Mouse (Mus musculus): ENCODE results near the gene Tti1. TPM values are rescaled to one million over a fixed set of nuclear protein-coding genes. Genes with fewer than 3 reads are reported as not detected.

Gene Tti1
- polyA plus RNA-seq, 1 experiment from 2014 or later, result 17.5 TPM

- Histone ChIP-seq H3K4me2 (ENCODE audit: low read length) (no peak overlapping the region), H3K9me3 (replicated peaks; ENCODE audit: control insufficient read depth, low read length) (no peaks in the 10 kb centered on the region), H3K9ac (ENCODE audit: low read length) (no peak overlapping the region), H3K27ac (ENCODE audit: low read depth, low read length) (no peak overlapping the region), H3K4me3 (ENCODE audit: low read depth, low read length) (no peak overlapping the region), H3K27me3 (replicated peaks; ENCODE audit: control insufficient read depth, insufficient read depth, low read length) (0 out of 2 replicates have a peak, but pooled peaks cover 2% of the 10 kb centered on the region), H3K4me1 (ENCODE audit: control insufficient read depth, insufficient read depth, low read length) (peaks cover 16% of the 10 kb centered on the region), H3K36me3 (ENCODE audit: control insufficient read depth, insufficient read depth, low read length) (peaks cover 14% of the 10 kb centered on the region)
- ATAC-seq (no peak), DNase-seq (ENCODE audit: low spot score) (no peak)
- WGBS, result 60% methylated on average over 5 of the region's 5 CpGs
Measured at GRCm38 (mm10) chr2:157979241-157979640, 49.0 kb downstream of the Tti1 start.

- Histone ChIP-seq H3K9ac (ENCODE audit: low read length) (peak overlapping the region; percentile 45), H3K4me1 (ENCODE audit: control insufficient read depth, insufficient read depth, low read length) (peaks cover 18% of the 10 kb centered on the region), H3K4me3 (ENCODE audit: low read depth, low read length) (no peak overlapping the region), H3K27ac (ENCODE audit: low read depth, low read length) (peak overlapping the region; percentile 75), H3K9me3 (replicated peaks; ENCODE audit: control insufficient read depth, low read length) (no peaks in the 10 kb centered on the region), H3K27me3 (replicated peaks; ENCODE audit: control insufficient read depth, insufficient read depth, low read length) (peaks cover 9% of the 10 kb centered on the region; the same call in 1 of the 2 replicates), H3K4me2 (ENCODE audit: low read length) (peak overlapping the region; percentile 36), H3K36me3 (ENCODE audit: control insufficient read depth, insufficient read depth, low read length) (no peaks in the 10 kb centered on the region)
- ATAC-seq (no peak), DNase-seq (ENCODE audit: low spot score) (peak; percentile 27)
- 11% methylated on average over 7 of the region's 7 CpGs for WGBS
Measured at GRCm38 (mm10) chr2:157975595-157975994, 52.6 kb downstream of the Tti1 start.

- H3K36me3 ChIP-seq (ENCODE audit: control insufficient read depth, insufficient read depth, low read length), result no peaks in the 10 kb centered on the region
- H3K9me3 ChIP-seq (replicated peaks; ENCODE audit: control insufficient read depth, low read length), result no peaks in the 10 kb centered on the region
- ATAC-seq (peak; percentile 72), DNase-seq (ENCODE audit: low spot score) (peak; percentile 64)
- peaks cover 9% of the 10 kb centered on the region; the same call in 1 of the 2 replicates for H3K27me3 ChIP-seq (replicated peaks; ENCODE audit: control insufficient read depth, insufficient read depth, low read length)
- no peak overlapping the region for H3K4me3 ChIP-seq (ENCODE audit: low read depth, low read length)
- peak overlapping the region; percentile 36 for H3K4me2 ChIP-seq (ENCODE audit: low read length)
- 3% methylated on average over 23 of the region's 23 CpGs for WGBS
- peaks cover 21% of the 10 kb centered on the region for H3K4me1 ChIP-seq (ENCODE audit: control insufficient read depth, insufficient read depth, low read length)
- H3K9ac ChIP-seq (ENCODE audit: low read length), result peak overlapping the region; percentile 45
- peak overlapping the region; percentile 75 for H3K27ac ChIP-seq (ENCODE audit: low read depth, low read length)
Measured at GRCm38 (mm10) chr2:157974604-157975501, 53.4 kb downstream of the Tti1 start.

GRCm38 (mm10) chr2:157970669-157971068 is 57.6 kb downstream of the Tti1 start:
- no peaks in the 10 kb centered on the region for H3K9me3 ChIP-seq (replicated peaks; ENCODE audit: control insufficient read depth, low read length)
- ATAC-seq (no peak), DNase-seq (ENCODE audit: low spot score) (peak; percentile 59)
- no peak overlapping the region for H3K27ac ChIP-seq (ENCODE audit: low read depth, low read length)
- peaks cover 19% of the 10 kb centered on the region for H3K4me1 ChIP-seq (ENCODE audit: control insufficient read depth, insufficient read depth, low read length)
- no peak overlapping the region for H3K9ac ChIP-seq (ENCODE audit: low read length)
- H3K36me3 ChIP-seq (ENCODE audit: control insufficient read depth, insufficient read depth, low read length), result no peaks in the 10 kb centered on the region
- H3K27me3 ChIP-seq (replicated peaks; ENCODE audit: control insufficient read depth, insufficient read depth, low read length), result peaks cover 20% of the 10 kb centered on the region
- 7% methylated on average over 3 of the region's 3 CpGs for WGBS
- no peak overlapping the region for H3K4me2 ChIP-seq (ENCODE audit: low read length)
- no peak overlapping the region for H3K4me3 ChIP-seq (ENCODE audit: low read depth, low read length)

- no peaks in the 10 kb centered on the region for H3K36me3 ChIP-seq (ENCODE audit: control insufficient read depth, insufficient read depth, low read length)
- peaks cover 20% of the 10 kb centered on the region for H3K27me3 ChIP-seq (replicated peaks; ENCODE audit: control insufficient read depth, insufficient read depth, low read length)
- peaks cover 14% of the 10 kb centered on the region for H3K4me1 ChIP-seq (ENCODE audit: control insufficient read depth, insufficient read depth, low read length)
- H3K9ac ChIP-seq (ENCODE audit: low read length), result no peak overlapping the region
- no peak overlapping the region for H3K27ac ChIP-seq (ENCODE audit: low read depth, low read length)
- no peak overlapping the region for H3K4me3 ChIP-seq (ENCODE audit: low read depth, low read length)
- H3K4me2 ChIP-seq (ENCODE audit: low read length), result no peak overlapping the region
- DNase-seq (ENCODE audit: low spot score) (peak; percentile 53), ATAC-seq (peak; percentile 37; the same call in 1 of the 2 replicates)
- 44% methylated on average over 6 of the region's 6 CpGs for WGBS
- no peaks in the 10 kb centered on the region for H3K9me3 ChIP-seq (replicated peaks; ENCODE audit: control insufficient read depth, low read length)
Measured at GRCm38 (mm10) chr2:157970124-157970523, 58.1 kb downstream of the Tti1 start.

- H3K27me3 ChIP-seq (replicated peaks; ENCODE audit: control insufficient read depth, insufficient read depth, low read length), result peaks cover 11% of the 10 kb centered on the region; the same call in 1 of the 2 replicates
- H3K4me1 ChIP-seq (ENCODE audit: control insufficient read depth, insufficient read depth, low read length), result peaks cover 5% of the 10 kb centered on the region; the same call in 1 of the 2 replicates
- WGBS, result 17% methylated on average over 3 of the region's 3 CpGs
- no peak overlapping the region for H3K9ac ChIP-seq (ENCODE audit: low read length)
- no peak overlapping the region for H3K27ac ChIP-seq (ENCODE audit: low read depth, low read length)
- no peak overlapping the region for H3K4me3 ChIP-seq (ENCODE audit: low read depth, low read length)
- ATAC-seq (no peak), DNase-seq (ENCODE audit: low spot score) (peak; percentile 55)
- no peak overlapping the region for H3K4me2 ChIP-seq (ENCODE audit: low read length)
- H3K36me3 ChIP-seq (ENCODE audit: control insufficient read depth, insufficient read depth, low read length), result no peaks in the 10 kb centered on the region
- H3K9me3 ChIP-seq (replicated peaks; ENCODE audit: control insufficient read depth, low read length), result no peaks in the 10 kb centered on the region
Measured at GRCm38 (mm10) chr2:157967856-157968255, 60.4 kb downstream of the Tti1 start.

- Histone ChIP-seq H3K4me3 (ENCODE audit: low read depth, low read length) (no peak overlapping the region), H3K9me3 (replicated peaks; ENCODE audit: control insufficient read depth, low read length) (no peaks in the 10 kb centered on the region), H3K4me1 (ENCODE audit: control insufficient read depth, insufficient read depth, low read length) (peaks cover 6% of the 10 kb centered on the region), H3K9ac (ENCODE audit: low read length) (no peak overlapping the region), H3K27me3 (replicated peaks; ENCODE audit: control insufficient read depth, insufficient read depth, low read length) (0 out of 2 replicates have a peak, but pooled peaks cover 6% of the 10 kb centered on the region), H3K4me2 (ENCODE audit: low read length) (no peak overlapping the region), H3K27ac (ENCODE audit: low read depth, low read length) (no peak overlapping the region), H3K36me3 (ENCODE audit: control insufficient read depth, insufficient read depth, low read length) (no peaks in the 10 kb centered on the region)
- ATAC-seq (peak; percentile 44; the same call in 1 of the 2 replicates), DNase-seq (ENCODE audit: low spot score) (peak; percentile 29)
- 3% methylated on average over 2 of the region's 2 CpGs for WGBS
Measured at GRCm38 (mm10) chr2:157957707-157958108, 70.5 kb downstream of the Tti1 start.

- Histone ChIP-seq H3K36me3 (ENCODE audit: control insufficient read depth, insufficient read depth, low read length) (no peaks in the 10 kb centered on the region), H3K9ac (ENCODE audit: low read length) (no peak overlapping the region), H3K9me3 (replicated peaks; ENCODE audit: control insufficient read depth, low read length) (no peaks in the 10 kb centered on the region), H3K27ac (ENCODE audit: low read depth, low read length) (peak overlapping the region; percentile 36; the same call in 1 of the 2 replicates), H3K4me3 (ENCODE audit: low read depth, low read length) (no peak overlapping the region), H3K4me2 (ENCODE audit: low read length) (no peak overlapping the region), H3K4me1 (ENCODE audit: control insufficient read depth, insufficient read depth, low read length) (peaks cover 6% of the 10 kb centered on the region), H3K27me3 (replicated peaks; ENCODE audit: control insufficient read depth, insufficient read depth, low read length) (no peaks in the 10 kb centered on the region)
- DNase-seq (ENCODE audit: low spot score), result peak; percentile 73
- 58% methylated on average over 5 of the region's 5 CpGs for whole genome bisulfite sequencing
- ATAC-seq, result peak; percentile 77; the same call in 1 of the 2 replicates
Measured at GRCm38 (mm10) chr2:157953978-157954377, 74.3 kb downstream of the Tti1 start.
